Mouse (Mus musculus) left cerebral cortex, postnatal 25 days (tissue): ENCODE results near the gene Ptx3. TPM values are rescaled to one million over a fixed set of nuclear protein-coding genes. Genes with fewer than 3 reads are reported as not detected.

Experiments used
- total RNA-seq, 2 experiments: library from RNA; stranded (reverse); gene quantifications; 2 replicates each; pipeline ENCODE4 v1.2.3; 2021

The Ptx3 gene
- total RNA-seq, 2 experiments from 2014 or later: 0.34 to 0.55 TPM

Other genes with a start within 250 kb of the Ptx3 start
- under 1 TPM in 1 of 2 experiments, not detected in 1; 0.14 TPM for gene Veph1, start 76.9 kb downstream of the Ptx3 start, total RNA-seq